Mouse (Mus musculus) cerebellum, adult 2 months (tissue): Measurements from ENCODE around the gene Arhgef12. TPM values are rescaled to one million over a fixed set of nuclear protein-coding genes. Genes with fewer than 3 reads are reported as not detected.

ENCODE experiments used
- DNase-seq, 2 experiments: peaks; one replicate each; pipeline ENCODE4 v3.0.0; 2021
- H3K27ac ChIP-seq: fragments of 200-500 bp; 2 replicates; pipeline ENCODE4 v1.5.1; 2012; ENCODE audit warnings: low read length, control low read depth, inconsistent platforms; ENCODE audit not compliant: insufficient read depth
- H3K27me3 ChIP-seq: fragments of 200-500 bp; 2 replicates; pipeline ENCODE4 v1.6.1; 2012; ENCODE audit warnings: inconsistent platforms, mild to moderate bottlenecking, low read length, moderate library complexity; ENCODE audit not compliant: control insufficient read depth, insufficient read depth
- H3K4me1 ChIP-seq: fragments of 200-500 bp; 2 replicates; pipeline ENCODE4 v1.6.1; 2011; ENCODE audit warnings: low read length; ENCODE audit not compliant: control insufficient read depth, insufficient read depth
- H3K4me3 ChIP-seq: fragments of 200-500 bp; replicated peaks from 2 replicates; pipeline ENCODE3; 2011; ENCODE audit warnings: mild to moderate bottlenecking, low read depth, low read length, control low read depth; ENCODE audit not compliant: insufficient read depth
- CTCF ChIP-seq: fragments of 200-500 bp; IDR thresholded peaks from 2 replicates; pipeline ENCODE4 v1.5.1; 2011; ENCODE audit warnings: low read depth, mild to moderate bottlenecking, control low read depth, low read length, moderate library complexity, borderline replicate concordance; ENCODE audit not compliant: insufficient read depth
- POLR2A ChIP-seq: fragments of 200-500 bp; IDR thresholded peaks from 2 replicates; pipeline ENCODE4 v1.6.1; 2011; ENCODE audit warnings: low read length, control low read depth, borderline replicate concordance; ENCODE audit not compliant: insufficient read depth
- WGBS: fragments of 180-500 bp; shearing (Covaris S2); methylation state at CpG from one replicate; pipeline ENCODE4 v1.1.7; 2018; 5-methylcytosine and 5-hydroxymethylcytosine counted together
- polyA plus RNA-seq: library from polyadenylated mRNA; depleted of rRNA; stranded (reverse); fragments of >200 nt; gene quantifications from 2 replicates; pipeline ENCODE4 v1.2.3, GENCODE M21; 2012

The Arhgef12 gene
- polyA plus RNA-seq, 1 experiment = 61.0 TPM

DNA sequence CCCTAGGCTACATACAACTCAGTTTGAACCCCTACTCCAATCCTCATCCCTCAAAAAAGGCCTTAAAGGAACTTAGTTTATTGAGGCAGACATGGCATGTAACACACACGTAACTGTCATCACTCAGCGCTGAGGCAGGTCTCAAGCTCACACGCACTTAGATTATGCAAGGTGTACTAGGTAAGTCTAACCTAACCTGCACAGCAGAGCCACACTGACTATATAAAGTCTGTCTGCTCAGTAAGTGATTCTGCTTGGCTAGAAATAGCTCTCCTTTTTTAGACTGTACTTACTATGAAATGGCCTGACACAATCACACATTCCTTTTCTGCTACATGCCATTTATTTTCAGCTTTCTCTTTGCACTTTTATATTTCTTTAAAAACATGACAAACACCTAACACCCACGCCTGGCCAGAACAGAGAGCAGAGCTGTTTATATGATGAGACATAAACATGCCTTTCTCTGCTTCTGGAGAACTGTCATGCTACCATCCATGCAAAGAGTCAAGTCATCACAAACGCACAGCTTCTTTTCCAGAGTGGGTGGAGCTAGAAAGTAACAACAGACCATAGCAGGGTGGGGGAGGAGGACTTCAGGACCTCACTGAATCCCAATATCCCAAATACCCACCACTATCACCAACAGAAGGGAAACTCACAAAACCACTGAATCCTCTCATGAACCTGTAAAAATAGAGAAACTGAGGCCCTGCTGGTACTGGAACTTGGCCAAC, 85.4 kb downstream of the Arhgef12 start:
- no peak for DNase-seq
- TF ChIP-seq CTCF (no peak), POLR2A (no peak)
- 80% methylated on average over 5 of the region's 5 CpGs for WGBS
- Histone ChIP-seq H3K4me3 (no peak overlapping the region), H3K27me3 (no peaks in the 10 kb centered on the region), H3K4me1 (no peaks in the 10 kb centered on the region), H3K27ac (no peak overlapping the region)

GRCm38 (mm10) chr9:43019656-43020055, 87.4 kb downstream of the Arhgef12 start:
- no peaks in the 10 kb centered on the region for H3K27me3 ChIP-seq
- DNase-seq = no peak
- H3K4me1 ChIP-seq = no peaks in the 10 kb centered on the region
- no peak for TF ChIP-seq POLR2A
- TF ChIP-seq CTCF = no peak
- WGBS = 94% methylated on average over 9 of the region's 9 CpGs
- no peak overlapping the region for H3K27ac ChIP-seq
- H3K4me3 ChIP-seq = no peak overlapping the region

DNA sequence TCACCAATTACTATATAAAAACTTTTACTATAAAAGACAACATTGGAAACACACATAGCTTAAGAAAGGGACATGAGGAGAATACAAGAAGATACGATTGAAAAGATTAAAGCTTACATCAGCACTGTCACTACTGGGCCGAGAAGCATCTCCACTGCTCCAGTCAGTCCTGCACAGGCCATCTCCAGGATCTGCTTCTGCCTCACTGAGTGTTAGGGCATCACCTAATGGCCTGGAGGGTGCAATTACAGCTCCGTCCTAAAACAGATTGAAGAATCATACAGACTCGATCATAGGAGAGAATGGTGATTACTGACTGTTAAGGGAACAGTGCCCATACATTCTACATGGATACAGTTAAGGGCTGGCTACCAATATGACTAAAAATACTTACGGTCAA, 91.3 kb downstream of the Arhgef12 start:
- no peak overlapping the region for H3K27ac ChIP-seq
- H3K4me1 ChIP-seq = no peaks in the 10 kb centered on the region
- TF ChIP-seq POLR2A = no peak
- 0 out of 2 replicates have a peak, but pooled peaks have one; percentile 12 for TF ChIP-seq CTCF
- DNase-seq = no peak
- no peak overlapping the region for H3K4me3 ChIP-seq
- no peaks in the 10 kb centered on the region for H3K27me3 ChIP-seq
- 90% methylated on average over 5 of the region's 5 CpGs for WGBS

DNA sequence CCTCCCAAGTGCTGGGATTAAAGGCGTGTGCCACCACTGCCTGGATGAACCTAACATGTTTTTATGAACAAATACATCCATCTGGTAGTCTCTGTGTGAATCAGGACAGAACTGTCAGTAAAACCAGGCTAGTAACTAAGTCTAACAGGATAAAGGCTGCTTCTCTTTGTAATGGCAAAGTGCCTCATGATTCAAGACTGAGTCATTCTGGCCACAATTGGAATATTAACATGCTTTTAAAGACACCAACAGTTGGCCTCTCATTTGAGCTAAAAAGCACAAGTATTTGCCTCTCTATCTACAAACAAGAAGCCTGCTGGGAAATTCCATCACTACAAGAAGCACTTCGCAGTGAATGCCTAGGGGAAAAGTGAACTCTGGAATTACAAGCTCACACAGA, 91.7 kb downstream of the Arhgef12 start:
- DNase-seq = peak in 1 of 2 experiments; percentile 42
- Histone ChIP-seq H3K4me1 (no peaks in the 10 kb centered on the region), H3K27me3 (no peaks in the 10 kb centered on the region), H3K4me3 (no peak overlapping the region), H3K27ac (no peak overlapping the region)
- TF ChIP-seq POLR2A (no peak), CTCF (no peak)
- WGBS = 66% methylated on average over 2 of the region's 2 CpGs

GRCm38 (mm10) chr9:43014886-43015285, 92.2 kb downstream of the Arhgef12 start:
- H3K4me3 ChIP-seq = no peak overlapping the region
- H3K27ac ChIP-seq = no peak overlapping the region
- WGBS = 96% methylated on average over 1 of the region's 1 CpGs
- no peaks in the 10 kb centered on the region for H3K27me3 ChIP-seq
- no peaks in the 10 kb centered on the region for H3K4me1 ChIP-seq
- DNase-seq = no peak
- no peak for TF ChIP-seq POLR2A
- no peak for TF ChIP-seq CTCF

DNA sequence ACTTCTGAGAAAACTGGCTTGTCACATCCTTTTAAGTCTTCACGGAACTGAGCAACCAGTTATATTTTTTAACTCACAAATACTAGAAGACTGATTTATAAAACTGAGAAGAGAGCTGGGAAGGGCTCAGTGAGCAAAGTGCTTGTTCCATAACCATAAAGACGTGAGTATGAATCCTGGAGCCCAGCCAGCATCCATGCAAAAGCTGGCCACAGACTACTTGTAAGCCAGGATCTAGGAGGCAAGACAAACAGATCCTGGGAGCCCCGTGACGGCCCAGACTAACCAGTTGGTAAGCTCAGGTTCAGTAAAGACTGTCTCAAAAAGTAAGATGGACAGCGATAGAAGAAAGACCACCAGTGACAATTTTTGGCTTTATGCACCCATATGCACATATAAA, 94.5 kb downstream of the Arhgef12 start:
- 54% methylated on average over 5 of the region's 5 CpGs for WGBS
- H3K4me1 ChIP-seq = no peaks in the 10 kb centered on the region
- DNase-seq = no peak

DNA sequence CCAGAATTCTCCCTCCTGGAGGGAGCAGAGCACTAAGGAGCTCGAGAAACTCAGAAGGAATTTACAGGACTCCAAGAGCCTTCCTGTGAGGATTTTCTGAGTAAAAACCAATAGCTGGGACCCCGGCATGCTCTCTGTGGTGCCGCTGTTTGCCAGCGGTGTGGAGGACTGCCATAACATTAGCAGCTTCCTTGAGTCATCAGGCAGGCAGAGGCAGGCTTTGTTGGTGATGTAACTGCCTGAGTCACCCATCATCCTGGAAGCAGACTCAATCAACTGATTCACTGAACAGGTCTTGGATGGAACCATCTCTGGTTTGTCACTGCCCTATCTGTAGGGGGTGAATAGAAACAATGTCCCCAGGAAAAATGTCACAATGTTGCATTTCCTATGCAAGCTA, 96.0 kb downstream of the Arhgef12 start:
- DNase-seq = peak in 1 of 2 experiments; percentile 28
- Histone ChIP-seq H3K27me3 (no peaks in the 10 kb centered on the region), H3K4me3 (no peak overlapping the region), H3K27ac (no peak overlapping the region), H3K4me1 (no peaks in the 10 kb centered on the region)
- TF ChIP-seq CTCF = no peak
- no peak for TF ChIP-seq POLR2A
- 70% methylated on average over 4 of the region's 4 CpGs for WGBS

More for the DNA sequence above, 94.5 kb downstream of the Arhgef12 start:
- Histone ChIP-seq H3K27ac (no peak overlapping the region), H3K27me3 (no peaks in the 10 kb centered on the region), H3K4me3 (no peak overlapping the region)
- TF ChIP-seq CTCF = no peak
- no peak for TF ChIP-seq POLR2A

- H3K4me3 ChIP-seq = no peak overlapping the region
- DNase-seq = no peak
- no peak overlapping the region for H3K27ac ChIP-seq
- no peaks in the 10 kb centered on the region for H3K4me1 ChIP-seq
- no peaks in the 10 kb centered on the region for H3K27me3 ChIP-seq
- 97% methylated on average over 5 of the region's 5 CpGs for WGBS
- TF ChIP-seq CTCF (no peak), POLR2A (no peak)
These were observed 103.2 kb downstream of the Arhgef12 start for GRCm38 (mm10) chr9:43003881-43004280.
